Mouse (Mus musculus): ENCODE measurements around the gene Pla2g7.

The Pla2g7 gene

DNA sequence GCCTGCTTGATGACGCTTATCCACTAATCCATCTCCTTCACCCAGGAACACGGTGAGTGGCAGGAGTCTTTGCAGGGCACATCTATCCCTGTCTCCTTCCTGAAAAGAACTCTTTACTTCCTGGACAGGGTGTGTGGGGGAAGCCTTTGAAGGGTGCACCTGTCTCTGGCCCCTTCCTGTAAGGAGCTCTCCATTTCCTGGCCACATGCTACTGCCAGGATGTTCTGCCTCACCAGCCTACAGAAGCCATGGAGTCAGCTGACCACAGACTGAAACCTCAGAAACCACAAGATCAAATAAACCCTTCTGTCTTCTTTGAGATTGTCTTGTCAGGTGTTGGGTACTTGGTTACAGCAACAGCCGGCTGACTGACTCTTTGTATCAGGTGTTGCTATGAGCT lies 77.2 kb downstream of the Pla2g7 start:
- DNase-seq (ENCODE audit: low spot score): no peak

DNA sequence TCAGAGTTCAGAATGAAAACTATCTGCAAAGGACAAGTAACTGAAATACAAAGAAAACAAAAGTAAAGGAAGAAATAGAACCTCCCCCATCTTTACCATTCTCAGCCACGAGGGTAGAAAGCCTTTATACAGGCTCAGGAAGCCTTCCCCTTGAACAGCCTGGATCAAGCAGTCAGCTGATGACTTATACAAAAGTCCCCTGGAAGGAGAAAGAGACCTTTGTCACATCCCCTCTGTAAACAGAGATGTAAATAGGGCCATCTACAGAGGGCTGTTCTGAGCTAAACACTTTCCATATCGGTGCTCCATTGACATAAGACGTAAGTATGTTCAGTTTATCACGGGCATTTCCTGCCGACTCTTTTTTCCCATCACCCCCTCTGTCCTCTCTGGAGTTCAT lies 79.0 kb downstream of the Pla2g7 start:
- DNase-seq (ENCODE audit: low spot score): no peak

DNA sequence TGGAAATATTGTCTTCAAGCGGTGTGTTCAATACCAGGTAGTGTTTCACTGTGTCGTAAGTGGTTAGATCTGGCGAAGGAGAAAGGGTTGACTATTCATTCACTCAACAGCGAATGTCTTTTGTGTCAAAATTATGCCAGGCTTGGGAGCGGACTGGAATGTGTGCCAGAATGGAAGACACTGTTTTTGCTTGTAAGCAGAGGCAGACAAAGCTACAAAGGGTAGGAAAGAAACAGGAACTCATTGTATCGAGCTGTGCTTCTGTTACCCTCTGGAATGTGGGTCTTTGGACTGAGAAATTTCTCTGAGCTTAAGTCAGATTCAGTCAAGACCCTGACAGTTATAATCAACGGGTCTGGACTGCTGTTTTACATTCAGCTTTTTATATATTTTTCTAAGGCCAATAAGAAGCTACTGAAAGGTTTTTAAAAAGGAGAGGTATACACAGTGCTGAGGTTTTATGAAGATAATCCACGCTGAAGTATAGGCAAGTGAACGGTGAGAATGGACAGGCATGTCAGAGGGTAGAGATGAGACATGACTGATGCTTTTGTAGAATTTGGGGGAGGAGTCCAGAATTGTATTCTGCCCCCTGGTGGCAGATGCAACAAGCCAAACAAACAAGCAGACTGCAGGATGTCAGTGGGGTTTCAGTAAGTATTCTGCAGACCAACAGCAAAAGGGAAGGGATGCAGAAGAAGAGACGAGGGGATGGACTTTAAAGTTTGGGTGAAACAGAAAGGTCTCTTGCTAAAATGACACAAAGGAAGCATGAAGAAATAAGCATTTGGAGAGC lies 81.9 kb downstream of the Pla2g7 start:
- no peak for DNase-seq (ENCODE audit: low spot score)

DNA sequence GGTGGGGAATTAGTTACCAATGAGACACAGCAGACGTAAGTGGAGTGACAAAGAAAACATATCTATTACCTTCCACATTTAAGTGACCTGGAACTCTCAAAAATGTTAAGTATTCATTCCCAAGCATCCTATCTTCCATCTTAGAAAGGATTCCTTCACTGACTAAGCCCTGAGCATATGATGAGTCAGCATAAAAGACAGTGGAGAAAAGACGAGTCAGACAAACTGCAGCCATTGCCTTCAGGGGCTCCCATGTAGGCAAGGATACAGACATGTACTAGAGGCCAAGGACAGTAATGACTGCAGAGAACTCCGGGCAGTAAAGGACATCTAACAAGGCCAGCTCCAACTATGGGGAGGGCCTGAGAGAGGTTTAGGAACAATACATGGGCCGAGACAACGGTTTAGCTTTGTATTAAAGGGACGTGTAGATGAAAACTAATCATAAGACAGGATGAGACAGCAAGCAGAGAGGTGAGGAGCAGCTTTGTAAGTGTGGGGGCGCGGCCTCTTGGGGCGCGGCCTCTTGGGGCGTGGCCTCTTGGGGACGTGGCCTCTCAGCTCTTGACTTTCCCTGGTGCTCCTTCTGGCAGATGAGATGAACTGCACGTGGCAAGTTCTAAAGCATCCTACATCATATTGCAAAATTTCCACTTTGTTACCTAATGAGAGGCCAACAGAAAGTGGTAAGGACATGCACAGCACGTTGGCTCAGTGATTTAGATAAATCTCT lies 83.6 kb downstream of the Pla2g7 start:
- no peak for DNase-seq (ENCODE audit: low spot score)

Data from urinary bladder, postnatal 25 days (tissue).